Mouse (Mus musculus) megakaryocyte, embryonic 14.5 days (primary cell): ENCODE data around the gene Cdc14a.

Experiments used
- FLI1 ChIP-seq: IDR thresholded peaks from 2 replicates; pipeline ENCODE4 v1.6.1; 2012; ENCODE audit warnings: low read length, inconsistent platforms, mixed read lengths
- GATA1 ChIP-seq: IDR thresholded peaks from 3 replicates; pipeline ENCODE4 v1.6.1; 2012; ENCODE audit warnings: mixed read lengths, low read length, inconsistent platforms, borderline replicate concordance

GRCm38 (mm10) chr3:116386342-116386741 is 37.5 kb downstream of the Cdc14a start:
- TF ChIP-seq FLI1 (no peak), GATA1 (no peak)
